Mouse (Mus musculus): ENCODE measurements around the gene Smc1b. TPM values are rescaled to one million over a fixed set of nuclear protein-coding genes. Genes with fewer than 3 reads are reported as not detected.

The Smc1b gene
- polyA plus RNA-seq, 1 experiment from 2014 or later, result not detected

- no peak overlapping the region for H3K9ac ChIP-seq (ENCODE audit: low read length)
- 47% methylated on average over 2 of the region's 2 CpGs for WGBS
- H3K27ac ChIP-seq (ENCODE audit: low read depth, low read length), result no peak overlapping the region
- DNase-seq (ENCODE audit: low spot score), result peak; percentile 44
- no peak for ATAC-seq (ENCODE audit: insufficient read depth, low FRiP score, low TSS enrichment)
- H3K4me2 ChIP-seq (ENCODE audit: low read depth), result no peak overlapping the region
- H3K4me1 ChIP-seq (ENCODE audit: control insufficient read depth, insufficient read depth, low read length), result no peaks in the 10 kb centered on the region
- H3K36me3 ChIP-seq (ENCODE audit: control insufficient read depth, insufficient read depth, low read length), result no peaks in the 10 kb centered on the region
- H3K4me3 ChIP-seq (ENCODE audit: low read depth, low read length), result no peak overlapping the region
- H3K9me3 ChIP-seq (ENCODE audit: control insufficient read depth, low read length), result no peaks in the 10 kb centered on the region
- H3K27me3 ChIP-seq (ENCODE audit: control insufficient read depth, insufficient read depth, low read length), result no peaks in the 10 kb centered on the region
Observed at GRCm38 (mm10) chr15:85070561-85070960, 61.2 kb downstream of the Smc1b start.

DNA sequence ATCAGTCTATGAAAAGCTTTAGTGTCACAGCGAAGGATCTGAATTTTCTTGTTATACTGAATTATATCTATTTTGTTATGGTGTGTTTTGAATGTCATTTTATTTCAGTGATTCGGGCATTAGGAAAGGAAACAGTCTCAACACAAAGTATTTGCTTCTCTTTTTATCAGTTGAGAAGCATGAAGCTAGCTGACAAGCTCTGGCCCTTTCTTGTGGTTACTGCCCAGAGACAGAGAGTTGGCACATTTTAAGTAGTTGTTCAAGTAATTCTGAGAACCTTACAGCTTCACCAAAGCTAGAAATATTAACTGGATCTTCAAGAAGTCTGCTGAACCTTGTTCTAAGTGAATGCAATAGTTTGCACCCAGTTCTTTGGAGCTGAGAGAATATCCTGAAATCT, 68.3 kb downstream of the Smc1b start:
- ATAC-seq (ENCODE audit: insufficient read depth, low FRiP score, low TSS enrichment), result no peak
- no peak overlapping the region for H3K4me2 ChIP-seq (ENCODE audit: low read depth)
- no peaks in the 10 kb centered on the region for H3K4me1 ChIP-seq (ENCODE audit: control insufficient read depth, insufficient read depth, low read length)
- no peak overlapping the region for H3K27ac ChIP-seq (ENCODE audit: low read depth, low read length)
- H3K36me3 ChIP-seq (ENCODE audit: control insufficient read depth, insufficient read depth, low read length), result 0 out of 2 replicates have a peak, but pooled peaks cover 2% of the 10 kb centered on the region
- no peaks in the 10 kb centered on the region for H3K9me3 ChIP-seq (ENCODE audit: control insufficient read depth, low read length)
- H3K4me3 ChIP-seq (ENCODE audit: low read depth, low read length), result no peak overlapping the region
- no peak for DNase-seq (ENCODE audit: low spot score)
- no peak overlapping the region for H3K9ac ChIP-seq (ENCODE audit: low read length)
- no peaks in the 10 kb centered on the region for H3K27me3 ChIP-seq (ENCODE audit: control insufficient read depth, insufficient read depth, low read length)
- WGBS, result 91% methylated on average over 2 of the region's 2 CpGs

GRCm38 (mm10) chr15:85055186-85055585, 76.6 kb downstream of the Smc1b start:
- DNase-seq (ENCODE audit: low spot score), result no peak
- WGBS, result 88% methylated on average over 4 of the region's 4 CpGs
- no peaks in the 10 kb centered on the region for H3K27me3 ChIP-seq (ENCODE audit: control insufficient read depth, insufficient read depth, low read length)

DNA sequence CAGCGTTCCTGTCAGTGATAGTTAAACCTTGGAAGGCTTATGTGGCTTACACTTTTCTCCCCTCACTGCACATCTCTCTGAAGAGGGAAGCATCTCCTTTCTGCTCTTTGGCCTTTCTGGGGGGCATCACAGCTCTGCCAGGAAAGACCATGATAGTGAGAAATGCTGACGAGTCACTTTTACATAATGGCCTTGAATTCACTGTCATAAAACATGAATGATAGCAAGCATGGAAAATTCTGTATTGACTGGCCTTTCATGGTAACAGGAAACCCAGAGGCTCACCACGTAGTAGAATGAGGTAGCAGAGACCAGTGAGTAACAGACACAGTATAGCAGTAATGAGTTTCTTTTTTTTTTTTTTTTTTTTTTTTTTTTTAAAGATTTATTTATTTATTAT, 77.7 kb downstream of the Smc1b start:
- Histone ChIP-seq H3K36me3 (ENCODE audit: control insufficient read depth, insufficient read depth, low read length) (peaks cover 5% of the 10 kb centered on the region), H3K4me2 (ENCODE audit: low read depth) (no peak overlapping the region), H3K4me1 (ENCODE audit: control insufficient read depth, insufficient read depth, low read length) (no peaks in the 10 kb centered on the region), H3K4me3 (ENCODE audit: low read depth, low read length) (no peak overlapping the region), H3K9me3 (ENCODE audit: control insufficient read depth, low read length) (no peaks in the 10 kb centered on the region), H3K27me3 (ENCODE audit: control insufficient read depth, insufficient read depth, low read length) (no peaks in the 10 kb centered on the region), H3K9ac (ENCODE audit: low read length) (no peak overlapping the region), H3K27ac (ENCODE audit: low read depth, low read length) (no peak overlapping the region)
- DNase-seq (ENCODE audit: low spot score), result no peak
- 94% methylated on average over 3 of the region's 3 CpGs for WGBS
- no peak for ATAC-seq (ENCODE audit: insufficient read depth, low FRiP score, low TSS enrichment)

More at GRCm38 (mm10) chr15:85055186-85055585, 76.6 kb downstream of the Smc1b start:
- Histone ChIP-seq H3K4me1 (ENCODE audit: control insufficient read depth, insufficient read depth, low read length) (no peaks in the 10 kb centered on the region), H3K4me3 (ENCODE audit: low read depth, low read length) (no peak overlapping the region), H3K36me3 (ENCODE audit: control insufficient read depth, insufficient read depth, low read length) (peaks cover 5% of the 10 kb centered on the region), H3K4me2 (ENCODE audit: low read depth) (no peak overlapping the region), H3K9ac (ENCODE audit: low read length) (no peak overlapping the region), H3K27ac (ENCODE audit: low read depth, low read length) (no peak overlapping the region), H3K9me3 (ENCODE audit: control insufficient read depth, low read length) (no peaks in the 10 kb centered on the region)
- ATAC-seq (ENCODE audit: insufficient read depth, low FRiP score, low TSS enrichment), result no peak

DNA sequence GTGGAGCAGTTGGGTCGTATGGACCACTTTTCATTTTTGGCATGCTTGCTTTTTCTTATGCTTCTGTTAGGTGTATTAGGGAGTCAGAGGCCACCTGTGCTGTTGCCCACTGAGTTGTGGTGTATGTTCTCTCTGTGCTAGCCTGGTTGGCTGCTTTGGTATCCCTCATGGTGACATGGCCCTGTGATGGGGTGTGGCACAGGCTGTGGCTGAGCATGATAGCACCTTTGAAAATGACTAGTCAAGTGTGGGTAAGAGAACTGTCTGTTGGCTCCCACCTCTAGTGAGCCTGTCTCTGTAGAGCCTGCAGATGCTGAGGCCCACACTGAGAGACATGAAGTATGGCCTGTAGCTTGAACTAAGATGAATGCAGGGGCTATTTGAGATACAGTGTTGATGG, 82.0 kb downstream of the Smc1b start:
- Histone ChIP-seq H3K27ac (ENCODE audit: low read depth, low read length) (no peak overlapping the region), H3K4me1 (ENCODE audit: control insufficient read depth, insufficient read depth, low read length) (no peaks in the 10 kb centered on the region), H3K4me3 (ENCODE audit: low read depth, low read length) (no peak overlapping the region), H3K9ac (ENCODE audit: low read length) (no peak overlapping the region), H3K9me3 (ENCODE audit: control insufficient read depth, low read length) (no peaks in the 10 kb centered on the region), H3K27me3 (ENCODE audit: control insufficient read depth, insufficient read depth, low read length) (no peaks in the 10 kb centered on the region), H3K4me2 (ENCODE audit: low read depth) (no peak overlapping the region), H3K36me3 (ENCODE audit: control insufficient read depth, insufficient read depth, low read length) (peaks cover 8% of the 10 kb centered on the region)
- 92% methylated on average over 1 of the region's 1 CpGs for WGBS
- ATAC-seq (ENCODE audit: insufficient read depth, low FRiP score, low TSS enrichment), result no peak
- DNase-seq (ENCODE audit: low spot score), result no peak

GRCm38 (mm10) chr15:85047865-85048264, 83.9 kb downstream of the Smc1b start:
- H3K4me2 ChIP-seq (ENCODE audit: low read depth), result no peak overlapping the region
- no peak for DNase-seq (ENCODE audit: low spot score)
- no peaks in the 10 kb centered on the region for H3K9me3 ChIP-seq (ENCODE audit: control insufficient read depth, low read length)
- H3K36me3 ChIP-seq (ENCODE audit: control insufficient read depth, insufficient read depth, low read length), result peaks cover 8% of the 10 kb centered on the region
- no peaks in the 10 kb centered on the region for H3K27me3 ChIP-seq (ENCODE audit: control insufficient read depth, insufficient read depth, low read length)
- no peak overlapping the region for H3K4me3 ChIP-seq (ENCODE audit: low read depth, low read length)
- no peak overlapping the region for H3K27ac ChIP-seq (ENCODE audit: low read depth, low read length)
- WGBS, result 94% methylated on average over 4 of the region's 4 CpGs
- no peak for ATAC-seq (ENCODE audit: insufficient read depth, low FRiP score, low TSS enrichment)
- H3K9ac ChIP-seq (ENCODE audit: low read length), result no peak overlapping the region
- peaks cover under 1% of the 10 kb centered on the region; the same call in 1 of the 2 replicates for H3K4me1 ChIP-seq (ENCODE audit: control insufficient read depth, insufficient read depth, low read length)

DNA sequence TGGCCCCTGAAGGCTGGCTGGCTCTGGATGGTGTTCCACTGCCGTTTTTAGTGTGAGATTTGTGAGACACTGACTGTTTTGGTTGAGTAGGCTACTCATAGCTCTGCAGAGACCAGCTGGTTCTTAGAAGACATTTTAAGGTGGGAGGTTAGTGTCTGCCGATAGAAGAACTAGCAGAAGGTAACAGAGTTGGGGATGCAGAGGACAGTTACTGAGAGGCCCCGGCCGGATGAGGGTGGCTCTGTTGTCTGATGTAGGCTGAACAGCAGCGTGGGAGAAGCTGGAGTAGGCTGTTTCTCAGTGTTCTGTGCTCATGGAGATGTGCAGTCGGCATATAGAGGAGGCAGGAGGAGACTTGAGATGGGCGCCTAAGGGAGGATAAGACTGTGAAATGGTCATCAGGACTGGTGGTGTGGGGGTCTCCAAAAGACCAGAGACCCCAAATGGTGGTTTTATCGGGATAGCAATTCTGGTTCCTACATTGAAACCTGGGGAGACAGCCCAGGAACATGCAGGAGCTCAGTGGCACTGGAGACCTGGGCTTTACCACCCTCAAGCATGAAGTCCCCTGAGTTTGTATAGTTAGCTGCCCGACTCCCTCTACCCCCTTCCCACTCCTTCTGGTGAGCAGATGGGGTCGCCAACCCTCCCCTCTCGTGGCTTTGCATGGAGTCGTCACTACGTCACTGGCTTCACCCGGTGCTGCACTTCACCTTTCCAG, 85.4 kb downstream of the Smc1b start:
- DNase-seq (ENCODE audit: low spot score) (no peak), ATAC-seq (ENCODE audit: insufficient read depth, low FRiP score, low TSS enrichment) (no peak)
- Histone ChIP-seq H3K36me3 (ENCODE audit: control insufficient read depth, insufficient read depth, low read length) (peaks cover 6% of the 10 kb centered on the region; the same call in 1 of the 2 replicates), H3K4me1 (ENCODE audit: control insufficient read depth, insufficient read depth, low read length) (peaks cover 6% of the 10 kb centered on the region), H3K9ac (ENCODE audit: low read length) (no peak overlapping the region), H3K27ac (ENCODE audit: low read depth, low read length) (no peak overlapping the region), H3K27me3 (ENCODE audit: control insufficient read depth, insufficient read depth, low read length) (no peaks in the 10 kb centered on the region), H3K4me2 (ENCODE audit: low read depth) (no peak overlapping the region), H3K9me3 (ENCODE audit: control insufficient read depth, low read length) (no peaks in the 10 kb centered on the region), H3K4me3 (ENCODE audit: low read depth, low read length) (no peak overlapping the region)
- 92% methylated on average over 14 of the region's 14 CpGs for WGBS

DNA sequence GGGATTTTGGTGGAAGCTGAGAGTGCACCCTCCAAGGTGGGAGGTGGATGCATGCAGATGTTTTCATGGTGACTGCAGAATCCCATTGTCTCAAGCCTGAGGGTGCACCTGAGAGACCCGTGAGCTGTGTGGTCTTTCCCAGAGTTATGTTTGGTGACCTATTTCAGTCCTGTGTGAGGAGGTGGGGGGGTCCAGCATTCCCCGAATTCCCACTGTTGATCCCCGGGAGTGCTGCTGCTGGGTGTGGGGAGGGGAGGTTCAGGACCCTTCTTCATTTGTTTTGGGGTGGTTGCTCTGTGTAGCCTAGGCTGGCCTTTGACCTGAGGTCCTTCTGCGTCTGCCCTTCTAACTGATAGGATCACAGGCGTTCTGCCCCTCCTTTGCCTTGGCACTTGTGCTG, 88.0 kb downstream of the Smc1b start:
- ATAC-seq (ENCODE audit: insufficient read depth, low FRiP score, low TSS enrichment) (no peak), DNase-seq (ENCODE audit: low spot score) (no peak)
- no peaks in the 10 kb centered on the region for H3K27me3 ChIP-seq (ENCODE audit: control insufficient read depth, insufficient read depth, low read length)
- WGBS, result 75% methylated on average over 5 of the region's 5 CpGs
- no peak overlapping the region for H3K4me2 ChIP-seq (ENCODE audit: low read depth)
- no peak overlapping the region for H3K4me3 ChIP-seq (ENCODE audit: low read depth, low read length)
- peaks cover 6% of the 10 kb centered on the region for H3K4me1 ChIP-seq (ENCODE audit: control insufficient read depth, insufficient read depth, low read length)
- H3K36me3 ChIP-seq (ENCODE audit: control insufficient read depth, insufficient read depth, low read length), result 0 out of 2 replicates have a peak, but pooled peaks cover 3% of the 10 kb centered on the region
- H3K9me3 ChIP-seq (ENCODE audit: control insufficient read depth, low read length), result no peaks in the 10 kb centered on the region
- H3K9ac ChIP-seq (ENCODE audit: low read length), result no peak overlapping the region
- H3K27ac ChIP-seq (ENCODE audit: low read depth, low read length), result no peak overlapping the region

GRCm38 (mm10) chr15:85043116-85043515, 88.6 kb downstream of the Smc1b start:
- Histone ChIP-seq H3K4me1 (ENCODE audit: control insufficient read depth, insufficient read depth, low read length) (peaks cover 6% of the 10 kb centered on the region), H3K36me3 (ENCODE audit: control insufficient read depth, insufficient read depth, low read length) (no peaks in the 10 kb centered on the region), H3K4me2 (ENCODE audit: low read depth) (no peak overlapping the region), H3K4me3 (ENCODE audit: low read depth, low read length) (no peak overlapping the region), H3K27me3 (ENCODE audit: control insufficient read depth, insufficient read depth, low read length) (no peaks in the 10 kb centered on the region), H3K9ac (ENCODE audit: low read length) (no peak overlapping the region), H3K9me3 (ENCODE audit: control insufficient read depth, low read length) (no peaks in the 10 kb centered on the region), H3K27ac (ENCODE audit: low read depth, low read length) (no peak overlapping the region; the same call in 1 of the 2 replicates)
- ATAC-seq (ENCODE audit: insufficient read depth, low FRiP score, low TSS enrichment) (no peak), DNase-seq (ENCODE audit: low spot score) (no peak)
- WGBS, result 44% methylated on average over 5 of the region's 5 CpGs
